Mouse (Mus musculus): ENCODE data around the gene Xrcc1. TPM values are rescaled to one million over a fixed set of nuclear protein-coding genes. Genes with fewer than 3 reads are reported as not detected.
"Not testable (repeated sequence)": the region's sequence is repeated elsewhere in the genome, so short reads cannot be mapped to it uniquely, and the experiment has no call there.

Xrcc1 gene
- total RNA-seq (2015; ENCODE audit: low replicate concordance) (7.5 and 9.4 TPM in 2 replicates), total RNA-seq (2017; ENCODE audit: low replicate concordance) (15.9 and 18.0 TPM in 2 replicates)

- ATAC-seq (replicated peaks; ENCODE audit: low FRiP score, poor library complexity, severe bottlenecking) = no peak
Measured at GRCm38 (mm10) chr7:24546068-24546614, at the start of gene Xrcc1, which contains the start of gene Pinlyp. Gene Xrcc1 (plus strand): TSS chr7:24546289. Gene Pinlyp (minus strand): TSS chr7:24546118.

- ATAC-seq (replicated peaks; ENCODE audit: low FRiP score, poor library complexity, severe bottlenecking) = no peak
Measured at GRCm38 (mm10) chr7:24499856-24500577, 46.1 kb upstream of the Xrcc1 start.

DNA sequence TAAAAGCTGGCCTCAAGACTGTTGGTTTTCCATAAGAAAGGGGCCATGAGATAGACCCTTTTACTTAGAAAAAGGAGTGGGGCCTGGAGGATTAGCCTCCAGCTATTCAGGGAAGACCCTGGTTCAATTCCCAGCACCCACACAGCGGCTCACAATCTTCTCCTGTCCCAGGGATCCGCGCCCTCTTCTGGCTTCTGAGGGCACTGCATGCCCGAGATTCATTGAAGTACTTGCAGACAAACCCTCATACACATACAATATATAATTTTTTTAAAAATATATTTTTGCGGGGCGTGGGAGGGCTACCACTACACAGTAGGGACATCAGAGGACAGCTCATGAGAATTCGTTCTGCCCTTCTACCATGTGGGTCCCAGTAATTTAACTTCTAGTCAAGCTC, 45.2 kb upstream of the Xrcc1 start:
- ATAC-seq (replicated peaks; ENCODE audit: low FRiP score, poor library complexity, severe bottlenecking) = no peak

- ATAC-seq (replicated peaks; ENCODE audit: low FRiP score, poor library complexity, severe bottlenecking) = no peak
Measured at GRCm38 (mm10) chr7:24501492-24501891, 44.6 kb upstream of the Xrcc1 start.

DNA sequence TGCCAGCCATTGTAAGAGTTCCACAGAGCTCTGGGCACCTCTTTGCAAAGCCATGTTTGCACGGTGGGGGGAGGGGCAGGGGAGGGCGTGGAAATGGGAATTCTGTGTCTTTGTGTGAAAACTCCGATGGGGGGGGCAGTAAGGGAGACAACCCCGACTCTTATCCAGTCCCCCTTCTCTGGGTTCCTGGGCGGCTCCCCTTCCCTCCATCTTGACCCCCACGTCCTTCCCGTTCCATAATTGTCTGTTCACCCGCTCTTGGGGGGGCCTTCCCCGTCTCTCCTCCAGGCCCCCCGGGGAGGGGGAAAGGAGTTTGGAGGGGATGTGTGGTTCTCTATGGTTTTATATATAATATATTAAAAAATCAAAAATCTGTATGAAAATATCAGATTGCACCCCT, 42.1 kb upstream of the Xrcc1 start:
- ATAC-seq (replicated peaks; ENCODE audit: low FRiP score, poor library complexity, severe bottlenecking) = no peak

DNA sequence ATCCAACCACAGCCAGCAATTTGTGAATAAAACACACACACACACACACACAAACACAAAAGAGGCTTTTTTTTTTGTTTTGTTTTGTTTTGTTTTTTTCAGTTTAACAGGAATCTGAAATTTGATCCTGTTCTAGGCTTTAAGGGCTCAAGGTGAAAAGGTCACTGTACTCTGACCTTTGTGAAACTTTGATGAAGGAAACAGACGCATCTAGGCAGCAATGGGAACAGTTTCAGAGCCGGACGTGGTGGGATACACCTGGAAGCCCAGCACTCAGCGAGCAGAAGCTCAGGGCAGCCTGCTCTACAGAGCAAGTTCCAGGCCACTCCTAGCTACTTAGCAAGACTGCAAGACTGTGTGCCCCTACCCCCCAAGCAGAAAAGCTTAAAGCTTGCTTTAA, 41.2 kb upstream of the Xrcc1 start:
- no peak for ATAC-seq (replicated peaks; ENCODE audit: low FRiP score, poor library complexity, severe bottlenecking)

DNA sequence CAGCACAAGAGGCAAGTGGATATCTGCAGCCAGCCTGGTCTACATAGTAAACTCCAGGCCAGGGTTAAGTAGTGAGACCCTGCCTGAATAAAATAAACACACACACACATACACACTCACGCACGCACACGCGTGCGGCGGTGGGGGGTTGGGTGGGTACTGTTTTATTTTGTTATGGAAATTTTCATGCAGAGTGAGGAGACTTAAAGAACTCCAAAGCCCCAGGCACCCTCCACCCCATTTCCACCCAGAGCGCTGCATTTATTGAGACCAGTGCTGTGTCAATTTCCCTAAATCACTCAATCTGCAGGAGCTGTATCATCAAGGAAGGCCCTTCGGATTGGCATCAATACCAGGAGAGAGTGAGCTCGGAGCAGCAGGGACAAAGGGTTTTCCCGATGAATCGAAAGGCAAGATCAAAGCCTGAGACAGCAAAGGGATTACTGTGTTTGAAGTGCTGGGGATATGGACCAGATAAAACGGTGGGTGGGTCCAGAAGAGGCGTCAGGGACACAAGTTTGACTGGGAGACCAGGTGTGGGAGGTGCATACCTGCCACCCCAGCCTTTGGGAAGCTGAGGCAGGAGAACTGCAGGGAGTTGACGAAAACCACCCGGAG, 40.5 kb upstream of the Xrcc1 start:
- ATAC-seq (replicated peaks; ENCODE audit: low FRiP score, poor library complexity, severe bottlenecking) = no peak

GRCm38 (mm10) chr7:24506065-24506459, 40.0 kb upstream of the Xrcc1 start:
- no peak for ATAC-seq (replicated peaks; ENCODE audit: low FRiP score, poor library complexity, severe bottlenecking)

GRCm38 (mm10) chr7:24506476-24506837, 39.6 kb upstream of the Xrcc1 start:
- ATAC-seq (replicated peaks; ENCODE audit: low FRiP score, poor library complexity, severe bottlenecking) = no peak

DNA sequence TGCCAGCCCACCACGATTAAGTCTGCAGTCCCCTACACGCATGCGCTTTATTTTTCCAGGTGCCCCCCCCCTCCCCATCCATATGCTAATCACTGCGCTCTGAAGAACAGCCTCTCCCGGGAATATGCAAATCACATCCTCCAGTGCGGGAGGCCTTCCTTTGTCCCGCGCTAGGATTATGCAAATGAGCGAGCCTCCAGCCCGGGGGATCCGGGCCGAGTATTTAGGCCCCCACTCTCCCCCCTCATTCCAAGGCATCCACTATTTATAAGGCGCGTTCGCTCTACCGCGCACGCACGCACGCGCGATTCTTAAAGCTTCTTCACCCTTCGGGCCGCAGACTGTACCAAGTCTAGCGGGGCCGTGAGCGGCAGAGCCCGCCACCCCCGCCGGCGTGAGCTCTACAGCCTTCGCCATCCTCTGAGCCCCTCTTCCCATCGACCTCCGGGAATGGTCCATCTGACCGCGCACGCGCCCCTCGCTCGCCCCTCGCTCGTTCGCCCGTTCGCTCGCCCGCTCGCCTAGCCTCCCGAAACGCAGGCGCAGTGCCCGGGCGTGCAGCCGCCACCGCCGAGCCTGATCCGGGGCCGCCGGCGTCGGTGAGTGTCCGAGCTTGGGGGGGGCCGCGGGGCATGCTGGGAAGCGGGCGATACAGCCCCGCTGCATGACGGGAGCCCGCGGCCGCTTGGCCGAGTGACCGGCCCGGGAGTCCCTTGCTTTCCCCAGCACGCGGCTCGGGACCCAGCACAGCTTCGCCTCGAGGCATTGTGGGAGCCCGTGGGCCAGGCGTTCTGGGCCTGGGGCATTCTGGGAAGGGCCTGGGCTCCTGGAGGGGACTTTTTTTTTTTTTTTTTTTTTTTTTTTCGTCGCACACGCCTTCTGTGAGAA, 39.0 kb upstream of the Xrcc1 start, which contains the start of gene Zfp428:
Gene Zfp428 (plus strand): TSS at position 169 of the 888 bp plus-strand sequence.
- ATAC-seq (replicated peaks; ENCODE audit: low FRiP score, poor library complexity, severe bottlenecking) = peak; percentile 61; the same call in 1 of the 2 replicates

- ATAC-seq (replicated peaks; ENCODE audit: low FRiP score, poor library complexity, severe bottlenecking) = 0 out of 2 replicates have a peak, but pooled peaks have one; percentile 18
Measured at GRCm38 (mm10) chr7:24507726-24508114, 38.4 kb upstream of the Xrcc1 start.

- ATAC-seq (replicated peaks; ENCODE audit: low FRiP score, poor library complexity, severe bottlenecking) = no peak
Measured at GRCm38 (mm10) chr7:24512355-24512754, 33.7 kb upstream of the Xrcc1 start, which contains the start of gene AC161166.1. Gene AC161166.1 (minus strand): TSS chr7:24512455.

DNA sequence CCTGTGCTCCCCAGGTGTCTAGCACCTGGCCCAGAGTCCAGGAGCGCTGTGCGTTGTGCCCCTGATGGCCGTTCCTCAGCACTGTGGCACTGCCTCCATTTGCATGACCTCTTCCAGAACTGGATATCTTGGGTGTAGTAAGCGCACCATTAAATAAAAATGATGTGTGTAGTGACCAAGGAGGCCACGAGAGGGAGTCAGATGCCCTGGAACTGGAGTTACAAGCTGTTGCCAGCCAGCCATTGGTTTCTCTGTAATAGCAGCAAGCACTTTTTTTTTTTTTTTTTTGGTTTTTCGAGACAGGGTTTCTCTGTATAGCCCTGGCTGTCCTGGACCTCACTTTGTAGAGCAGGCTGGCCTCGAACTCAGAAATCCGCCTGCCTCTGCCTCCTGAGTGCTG, 29.8 kb upstream of the Xrcc1 start:
- not testable (repeated sequence) for ATAC-seq (replicated peaks; ENCODE audit: low FRiP score, poor library complexity, severe bottlenecking)

- ATAC-seq (replicated peaks; ENCODE audit: low FRiP score, poor library complexity, severe bottlenecking) = no peak
Measured at GRCm38 (mm10) chr7:24517077-24517476, 29.0 kb upstream of the Xrcc1 start.

GRCm38 (mm10) chr7:24517654-24518053, 28.4 kb upstream of the Xrcc1 start:
- no peak for ATAC-seq (replicated peaks; ENCODE audit: low FRiP score, poor library complexity, severe bottlenecking)

DNA sequence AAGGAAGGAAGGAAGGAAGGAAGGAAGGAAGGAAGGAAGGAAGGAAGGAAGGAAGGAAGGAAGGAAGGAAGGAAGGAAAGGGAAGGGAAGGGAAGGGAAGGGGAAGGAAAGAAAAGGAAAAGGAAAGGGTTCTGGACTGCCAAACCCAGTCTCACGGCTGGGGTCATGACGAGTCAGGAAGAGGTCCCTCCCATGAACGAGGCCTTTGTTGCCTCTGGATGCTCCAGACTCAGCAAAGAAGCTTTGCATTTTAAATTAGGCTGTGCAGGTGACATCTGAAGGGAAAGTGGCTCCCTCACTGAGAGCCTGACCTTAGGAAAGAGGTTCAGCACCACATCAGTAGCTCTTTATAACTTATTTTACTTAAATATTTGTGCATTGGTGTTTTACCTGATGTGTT, 27.0 kb upstream of the Xrcc1 start:
- ATAC-seq (replicated peaks; ENCODE audit: low FRiP score, poor library complexity, severe bottlenecking) = no peak

- not testable (repeated sequence) for ATAC-seq (replicated peaks; ENCODE audit: low FRiP score, poor library complexity, severe bottlenecking)
Measured at GRCm38 (mm10) chr7:24520054-24520453, 26.0 kb upstream of the Xrcc1 start.

GRCm38 (mm10) chr7:24522805-24523204, 23.3 kb upstream of the Xrcc1 start:
- ATAC-seq (replicated peaks; ENCODE audit: low FRiP score, poor library complexity, severe bottlenecking) = no peak

DNA sequence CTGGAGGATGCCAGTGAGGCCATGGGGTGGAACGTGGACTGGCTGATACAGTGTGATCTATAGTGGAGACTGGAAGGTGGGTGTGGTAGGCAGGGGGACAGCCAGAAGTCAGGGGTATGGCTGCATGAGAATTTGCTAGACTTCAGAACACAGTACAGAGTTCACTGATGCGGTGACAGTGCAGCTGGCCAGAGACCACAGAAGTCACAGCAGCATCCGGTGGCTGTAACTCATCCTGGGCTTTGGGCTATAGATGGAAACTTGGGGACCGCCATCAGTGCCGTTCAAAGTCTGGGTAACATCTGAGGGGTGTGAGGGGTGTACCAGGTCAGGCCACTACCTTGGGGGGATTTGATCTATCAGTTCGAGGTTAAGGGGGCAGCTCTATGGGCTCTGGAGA, 22.4 kb upstream of the Xrcc1 start:
- ATAC-seq (replicated peaks; ENCODE audit: low FRiP score, poor library complexity, severe bottlenecking) = no peak

DNA sequence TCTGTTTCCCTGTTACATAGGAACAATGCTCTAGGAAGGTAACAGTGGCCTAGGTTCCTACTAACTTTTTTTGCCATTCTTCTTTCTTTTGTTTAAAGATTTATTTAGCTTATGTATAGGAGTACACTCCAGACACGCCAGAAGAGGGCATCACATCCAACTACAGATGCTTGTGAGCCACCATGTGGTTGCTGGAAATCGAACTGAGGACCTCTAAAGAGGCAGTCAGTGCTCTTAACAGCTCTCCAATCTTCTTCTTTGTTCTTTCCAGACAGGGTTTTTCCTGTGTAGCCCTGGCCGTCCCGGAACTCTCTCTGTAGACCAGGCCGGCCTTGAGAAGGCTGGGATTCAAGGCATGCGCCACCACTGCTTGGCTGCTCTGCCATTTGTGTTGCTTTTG, 21.1 kb upstream of the Xrcc1 start:
- ATAC-seq (replicated peaks; ENCODE audit: low FRiP score, poor library complexity, severe bottlenecking) = no peak
